Mouse (Mus musculus) limb, embryonic 11.5 days (tissue): ENCODE measurements around the gene Rpl7a. TPM values are rescaled to one million over a fixed set of nuclear protein-coding genes. Genes with fewer than 3 reads are reported as not detected.
A peak's percentile ranks its signal among the peaks of the same experiment; 100 is the strongest.

Experiments used
- ATAC-seq: fragments of 200-750 bp; cut with Nextera tagmentation; 2 replicates; pipeline ENCODE4 v1.8.0; 2017; ENCODE audit warnings: low read depth; ENCODE audit not compliant: insufficient number of reproducible peaks, low FRiP score, low TSS enrichment
- DNase-seq: peaks from one replicate; pipeline ENCODE4 v3.0.0-alpha.2; 2015; ENCODE audit warnings: low spot score
- H3K27ac ChIP-seq: fragments of 300-500 bp; sonication (generic); replicated peaks from 2 replicates; pipeline ENCODE4 v1.5.1; 2014; ENCODE audit warnings: low read depth, mild to moderate bottlenecking, low read length
- H3K27me3 ChIP-seq: fragments of 300-500 bp; sonication (generic); 2 replicates; pipeline ENCODE4 v1.6.1; 2014; ENCODE audit warnings: mild to moderate bottlenecking, low read length, mixed read lengths; ENCODE audit not compliant: control insufficient read depth, insufficient read depth
- H3K36me3 ChIP-seq: fragments of 300-500 bp; sonication (generic); 2 replicates; pipeline ENCODE4 v1.6.1; 2014; ENCODE audit warnings: mild to moderate bottlenecking, low read length, moderate library complexity, mixed read lengths; ENCODE audit not compliant: control insufficient read depth, insufficient read depth
- H3K4me1 ChIP-seq: fragments of 300-500 bp; sonication (generic); 2 replicates; pipeline ENCODE4 v1.6.1; 2014; ENCODE audit warnings: low read length, mixed read lengths; ENCODE audit not compliant: control insufficient read depth, insufficient read depth
- H3K4me2 ChIP-seq: fragments of 300-500 bp; sonication (generic); 2 replicates; pipeline ENCODE4 v1.6.1; 2014; ENCODE audit warnings: low read depth, mild to moderate bottlenecking, moderate library complexity; ENCODE audit not compliant: severe bottlenecking
- H3K4me3 ChIP-seq: fragments of 300-500 bp; sonication (generic); 2 replicates; pipeline ENCODE4 v1.5.1; 2014; ENCODE audit warnings: low read depth, low read length
- H3K9ac ChIP-seq: fragments of 300-500 bp; sonication (generic); 2 replicates; pipeline ENCODE4 v1.6.1; 2014; ENCODE audit warnings: mild to moderate bottlenecking, low read length
- H3K9me3 ChIP-seq: fragments of 300-500 bp; sonication (generic); 2 replicates; pipeline ENCODE4 v1.6.1; 2016; ENCODE audit warnings: low read length; ENCODE audit not compliant: control insufficient read depth
- WGBS: fragments of 180-500 bp; shearing (Covaris S2); extraction: QIAGEN DNeasy Blood & Tissue Kit; methylation state at CpG from one replicate; pipeline ENCODE4 v1.1.7; 2014; 5-methylcytosine and 5-hydroxymethylcytosine counted together
- polyA plus RNA-seq: library from polyadenylated mRNA; unstranded; fragments of >200 nt; fragmentation: Nextera tagmentation; extraction: Ambion mirVana; gene quantifications from 2 replicates; pipeline ENCODE4 v1.2.1, GENCODE M21; 2014

Rpl7a gene
- polyA plus RNA-seq, 1 experiment from 2014 or later = 772 TPM

DNA sequence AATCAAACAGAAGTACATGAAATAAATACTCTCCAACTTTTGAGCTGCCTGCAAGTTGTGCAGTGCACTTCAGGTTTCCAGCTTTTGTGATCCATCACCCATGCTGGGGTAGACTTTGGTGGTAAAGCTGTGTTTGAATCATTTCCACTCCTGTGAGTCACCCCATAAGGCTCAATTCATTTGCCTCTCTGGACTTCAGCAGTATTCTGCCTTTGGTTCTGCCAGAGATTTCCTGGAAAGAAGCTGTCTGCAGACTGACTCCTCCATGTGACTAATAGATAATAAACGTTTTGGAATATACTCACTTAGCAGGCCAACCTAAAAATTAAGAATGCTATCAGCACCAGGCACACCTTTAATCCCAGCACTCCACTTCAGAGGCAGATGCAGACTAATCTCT, 9.8 kb upstream of the Rpl7a start:
- Histone ChIP-seq H3K27ac (no peak overlapping the region), H3K4me1 (peaks cover 10% of the 10 kb centered on the region; the same call in 1 of the 2 replicates), H3K27me3 (no peaks in the 10 kb centered on the region), H3K9ac (no peak overlapping the region), H3K4me2 (no peak overlapping the region), H3K36me3 (peaks cover 25% of the 10 kb centered on the region), H3K4me3 (no peak overlapping the region), H3K9me3 (no peaks in the 10 kb centered on the region)
- ATAC-seq = no peak
- 91% methylated on average over 1 of the region's 1 CpGs for WGBS
- DNase-seq = no peak

GRCm38 (mm10) chr2:26901834-26902400, 8.6 kb upstream of the Rpl7a start:
- 6% methylated on average over 7 of the region's 7 CpGs for WGBS
- Histone ChIP-seq H3K9ac (peak overlapping the region; percentile 62), H3K36me3 (peaks cover 26% of the 10 kb centered on the region), H3K4me1 (peaks cover 10% of the 10 kb centered on the region; the same call in 1 of the 2 replicates), H3K9me3 (no peaks in the 10 kb centered on the region), H3K27me3 (no peaks in the 10 kb centered on the region), H3K27ac (no peak overlapping the region), H3K4me3 (peak overlapping the region; percentile 91), H3K4me2 (peak overlapping the region; percentile 81)
- DNase-seq (no peak), ATAC-seq (no peak)

DNA sequence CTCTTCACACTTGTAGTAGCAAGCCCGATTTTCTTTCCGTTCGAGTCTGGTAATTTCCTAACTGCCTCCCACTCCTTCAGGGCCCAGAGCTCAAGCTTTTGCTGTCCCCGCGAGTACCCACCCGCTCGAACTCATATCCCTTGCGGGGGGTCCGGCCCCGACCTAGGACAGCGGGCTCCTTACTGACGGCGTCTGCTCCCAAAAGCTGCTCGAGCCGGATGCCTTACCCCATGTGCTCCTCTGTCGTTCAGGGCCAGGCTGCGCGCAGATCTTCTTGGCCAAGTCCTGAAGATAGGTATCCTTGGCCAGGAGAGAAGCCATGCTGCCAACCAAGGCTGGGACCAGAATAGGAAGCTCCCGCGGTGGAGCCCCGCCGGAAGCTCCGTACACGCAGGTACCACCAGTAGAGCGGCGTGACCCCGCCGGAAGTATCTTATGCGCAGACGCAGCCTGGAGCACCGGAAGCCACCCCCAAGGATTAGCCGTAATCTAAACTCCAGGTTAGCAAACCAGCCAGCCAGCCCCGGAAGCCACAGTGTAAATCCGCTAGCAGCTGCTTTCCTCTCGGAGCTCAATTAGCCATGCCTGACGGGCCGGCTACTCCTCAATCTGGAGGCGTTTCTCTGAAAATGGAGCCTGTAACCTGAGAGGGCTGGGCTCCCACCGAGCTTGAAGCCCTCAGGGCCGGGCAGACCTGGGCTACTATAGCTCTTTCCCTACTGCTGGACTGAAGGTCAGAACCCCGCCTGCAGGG, 7.9 kb upstream of the Rpl7a start, which contains the start of gene Surf6:
Gene Surf6, minus strand, starts transcription at position 413 of the 754 bp plus-strand sequence.
- ATAC-seq = peak; percentile 93

DNA sequence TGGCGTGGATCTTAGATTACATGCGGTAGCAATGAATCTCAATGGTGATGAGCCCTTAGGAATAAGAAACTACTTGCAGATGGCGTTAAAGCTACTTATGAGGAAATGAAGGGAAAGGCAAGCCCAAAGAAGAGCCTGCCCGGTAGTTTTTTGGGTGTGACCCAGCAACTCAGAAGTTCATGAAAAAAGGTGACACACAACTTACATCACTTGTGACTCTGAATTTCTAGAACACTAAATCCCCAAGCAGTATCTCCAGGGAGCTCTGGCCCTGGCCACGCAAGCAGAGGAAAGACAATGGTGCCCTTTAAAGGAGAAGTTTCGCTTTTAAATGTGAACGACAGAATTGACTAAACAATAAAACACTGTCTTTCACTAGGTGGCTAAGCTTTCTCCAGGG, 7.3 kb upstream of the Rpl7a start:
- no peak for ATAC-seq
- peaks cover 31% of the 10 kb centered on the region for H3K36me3 ChIP-seq

More for the DNA sequence above, 7.9 kb upstream of the Rpl7a start, which contains the start of gene Surf6:
- Histone ChIP-seq H3K36me3 (peaks cover 28% of the 10 kb centered on the region), H3K9me3 (no peaks in the 10 kb centered on the region), H3K4me1 (peaks cover 10% of the 10 kb centered on the region; the same call in 1 of the 2 replicates), H3K9ac (peak within 1 kb of the TSS; percentile 62), H3K4me2 (peak within 1 kb of the TSS; percentile 81), H3K4me3 (peak within 1 kb of the TSS; percentile 91), H3K27ac (peak within 1 kb of the TSS; percentile 77), H3K27me3 (no peaks in the 10 kb centered on the region)
- DNase-seq = peak; percentile 97
- under 1% methylated on average over 41 of the region's 41 CpGs for WGBS

GRCm38 (mm10) chr2:26905936-26906335, 4.6 kb upstream of the Rpl7a start:
- 89% methylated on average over 2 of the region's 2 CpGs for WGBS
- no peak overlapping the region for H3K4me2 ChIP-seq
- no peak overlapping the region for H3K4me3 ChIP-seq
- H3K27me3 ChIP-seq = no peaks in the 10 kb centered on the region
- H3K9me3 ChIP-seq = no peaks in the 10 kb centered on the region
- H3K4me1 ChIP-seq = peaks cover 21% of the 10 kb centered on the region
- no peak overlapping the region for H3K27ac ChIP-seq
- DNase-seq = no peak
- peaks cover 18% of the 10 kb centered on the region for H3K36me3 ChIP-seq
- ATAC-seq = no peak
- H3K9ac ChIP-seq = no peak overlapping the region

More for the DNA sequence above, 7.3 kb upstream of the Rpl7a start:
- H3K27me3 ChIP-seq = no peaks in the 10 kb centered on the region
- H3K4me2 ChIP-seq = peak overlapping the region; percentile 81
- peak overlapping the region; percentile 77 for H3K27ac ChIP-seq
- H3K9me3 ChIP-seq = no peaks in the 10 kb centered on the region
- H3K4me1 ChIP-seq = peaks cover 10% of the 10 kb centered on the region; the same call in 1 of the 2 replicates
- peak overlapping the region; percentile 91 for H3K4me3 ChIP-seq
- peak overlapping the region; percentile 58 for H3K9ac ChIP-seq
- DNase-seq = no peak
- 20% methylated on average over 7 of the region's 7 CpGs for WGBS

DNA sequence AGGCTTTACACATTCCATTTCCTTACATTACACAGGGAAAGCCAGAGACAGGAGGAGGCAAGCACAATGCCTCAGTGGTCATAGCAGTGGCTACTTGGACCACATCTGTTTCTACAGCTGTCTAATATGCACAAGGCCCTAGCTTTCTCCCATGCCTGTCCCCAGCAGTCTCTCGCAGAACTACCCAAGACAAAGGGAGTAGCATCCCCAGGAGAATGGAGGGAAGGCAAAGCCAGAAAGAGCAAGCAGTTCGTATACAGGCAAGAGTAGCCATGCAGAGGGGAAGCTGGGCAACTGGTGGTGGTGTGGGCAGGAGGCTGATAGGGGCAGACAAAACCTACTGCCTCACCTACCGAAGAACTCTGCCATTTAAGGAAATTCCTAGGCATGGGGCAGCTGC, 4.1 kb upstream of the Rpl7a start:
- Histone ChIP-seq H3K9ac (no peak overlapping the region), H3K27ac (no peak overlapping the region), H3K27me3 (no peaks in the 10 kb centered on the region), H3K4me2 (no peak overlapping the region), H3K4me1 (peaks cover 21% of the 10 kb centered on the region), H3K9me3 (no peaks in the 10 kb centered on the region), H3K36me3 (peaks cover 18% of the 10 kb centered on the region), H3K4me3 (no peak overlapping the region)
- WGBS = 91% methylated on average over 3 of the region's 3 CpGs
- no peak for ATAC-seq
- no peak for DNase-seq

- no peak for ATAC-seq
- no peaks in the 10 kb centered on the region for H3K27me3 ChIP-seq
- H3K36me3 ChIP-seq = peaks cover 20% of the 10 kb centered on the region
- peaks cover 21% of the 10 kb centered on the region for H3K4me1 ChIP-seq
- H3K27ac ChIP-seq = no peak overlapping the region
- H3K4me2 ChIP-seq = no peak overlapping the region
- no peaks in the 10 kb centered on the region for H3K9me3 ChIP-seq
- 67% methylated on average over 4 of the region's 4 CpGs for WGBS
- no peak overlapping the region for H3K9ac ChIP-seq
- no peak overlapping the region for H3K4me3 ChIP-seq
- DNase-seq = peak; percentile 58
Measured at GRCm38 (mm10) chr2:26907109-26907508, 3.5 kb upstream of the Rpl7a start.

GRCm38 (mm10) chr2:26908710-26909386, 1.7 kb upstream of the Rpl7a start:
- Histone ChIP-seq H3K4me3 (peak overlapping the region; percentile 90), H3K9ac (peak overlapping the region; percentile 22; the same call in 1 of the 2 replicates), H3K27me3 (no peaks in the 10 kb centered on the region), H3K9me3 (no peaks in the 10 kb centered on the region), H3K36me3 (peaks cover 32% of the 10 kb centered on the region), H3K27ac (no peak overlapping the region), H3K4me1 (peaks cover 17% of the 10 kb centered on the region), H3K4me2 (peak overlapping the region; percentile 60)
- ATAC-seq (no peak), DNase-seq (no peak)
- 87% methylated on average over 18 of the region's 18 CpGs for WGBS
